Mouse (Mus musculus) activated CD4-positive, CD25-positive, alpha-beta regulatory T cell, adult 9 weeks (primary cell): Measurements from ENCODE around the gene Vmn1r20. TPM values are rescaled to one million over a fixed set of nuclear protein-coding genes. Genes with fewer than 3 reads are reported as not detected.

ENCODE experiments used
- polyA plus RNA-seq: library from polyadenylated mRNA; unstranded; fragments of 100-300 nt; shearing (Covaris generic); gene quantifications from one replicate; pipeline ENCODE4 v1.2.1, GENCODE M21; 2017

Vmn1r20 gene
- polyA plus RNA-seq: not detected

DNA sequence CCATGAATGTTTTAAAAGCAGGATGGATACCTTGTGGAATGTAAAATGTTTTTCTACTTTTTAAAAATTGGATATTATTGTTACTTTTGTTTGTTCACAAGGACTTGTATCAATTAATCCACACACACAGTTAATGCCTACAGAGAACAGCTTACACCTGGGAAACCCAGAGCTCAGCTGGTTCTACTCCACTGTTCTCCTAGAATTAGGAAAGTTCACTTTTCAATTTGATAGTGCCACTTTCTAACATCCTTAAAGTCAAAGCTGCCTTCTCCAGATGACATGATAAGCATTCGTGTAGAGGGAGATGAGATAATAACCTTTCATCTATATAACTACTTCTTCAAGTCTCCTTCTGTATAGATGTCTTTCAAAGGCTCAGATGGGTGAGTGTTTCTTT, at the start of gene Vmn1r20:
Gene Vmn1r20, plus strand, starts transcription at position 301 of the 400 bp plus-strand sequence.

DNA sequence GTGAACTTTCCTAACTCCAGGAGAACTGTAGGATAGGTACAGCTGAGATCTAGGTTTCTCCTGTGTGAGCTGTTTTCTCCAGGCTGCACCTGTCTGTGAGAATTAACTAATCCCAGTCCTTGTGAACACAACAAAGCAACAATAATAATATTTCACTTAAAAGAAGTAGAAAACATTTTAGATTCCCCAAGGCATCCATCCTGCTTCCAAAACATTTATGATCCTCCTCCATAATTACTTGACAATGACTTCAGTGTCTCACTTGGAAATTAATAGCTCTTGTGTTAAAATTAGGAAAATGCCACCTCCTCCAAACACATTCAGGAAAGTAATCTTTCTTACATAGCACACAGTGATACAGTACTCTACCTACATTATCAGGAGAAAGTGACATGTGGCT, 33.0 kb upstream of the Vmn1r20 start, which contains the start of gene Vmn1r18:
Gene Vmn1r18, minus strand, starts transcription at position 101 of the 400 bp plus-strand sequence.

DNA sequence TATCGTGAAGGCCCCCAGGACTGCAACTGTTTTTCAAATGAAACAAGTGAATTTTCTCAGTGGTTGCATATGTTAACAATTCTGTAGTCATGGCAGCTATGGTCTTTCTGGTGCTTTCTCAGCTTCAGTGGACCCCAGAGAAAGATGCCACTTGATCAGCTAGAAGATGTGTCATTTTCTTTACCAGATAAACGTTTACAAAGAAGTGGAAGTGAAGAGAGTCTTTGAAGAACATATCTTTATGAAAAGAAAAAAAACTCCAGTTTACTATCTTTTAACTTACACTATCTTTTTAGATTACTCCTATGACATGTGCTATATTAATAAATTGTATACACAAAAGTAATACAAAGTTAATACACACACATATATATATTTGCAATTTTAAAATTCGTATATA, 25.2 kb upstream of the Vmn1r20 start, which contains the start of gene Vmn1r19:
Gene Vmn1r19, plus strand, starts transcription at position 301 of the 400 bp plus-strand sequence.

Other genes with a start within 250 kb of the Vmn1r20 start
- gene Vmn1r13, start 225.6 kb upstream of the Vmn1r20 start, polyA plus RNA-seq: 0.24 TPM
- not detected for gene Vmn1r14, start 197.2 kb upstream of the Vmn1r20 start, polyA plus RNA-seq
- not detected for gene Vmn1r15, start 171.0 kb upstream of the Vmn1r20 start, polyA plus RNA-seq
- gene Vmn1r16, start 99.4 kb upstream of the Vmn1r20 start, polyA plus RNA-seq: not detected
- gene Vmn1r17, start 65.2 kb upstream of the Vmn1r20 start, polyA plus RNA-seq: not detected
- gene Vmn1r18, start 33.1 kb upstream of the Vmn1r20 start, polyA plus RNA-seq: not detected
- gene Vmn1r19, start 25.1 kb upstream of the Vmn1r20 start, polyA plus RNA-seq: not detected
- gene Ppm1k, start 106.5 kb downstream of the Vmn1r20 start, polyA plus RNA-seq: 18.2 TPM
- gene Herc6, start 152.1 kb downstream of the Vmn1r20 start, polyA plus RNA-seq: 32.5 TPM